Mouse (Mus musculus): ENCODE measurements around the gene Nsg2.
"Not testable (repeated sequence)": the region's sequence is repeated elsewhere in the genome, so short reads cannot be mapped to it uniquely, and the experiment has no call there.

Nsg2 gene

DNA sequence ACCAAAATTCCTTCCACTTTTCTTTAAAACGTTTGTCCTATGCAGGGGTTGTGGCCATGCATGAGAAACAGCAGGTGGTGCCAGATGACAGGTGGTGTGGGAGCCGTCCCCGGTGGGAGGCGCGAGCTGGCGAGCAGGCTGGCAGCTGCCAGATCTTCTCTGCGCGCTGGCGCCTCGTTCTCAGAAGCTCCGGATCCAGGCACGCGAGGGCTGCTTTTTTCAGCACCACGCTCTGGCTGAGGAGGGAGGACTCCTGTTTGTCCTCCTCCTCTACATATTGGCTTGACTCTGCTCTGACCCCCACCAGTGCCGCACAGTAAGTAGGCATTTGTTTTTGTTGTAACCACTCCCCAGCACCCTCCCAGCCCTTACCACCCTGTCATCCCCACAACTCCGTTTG is at the start of gene Nsg2:
TSS of gene Nsg2 (plus strand) at position 183 of the 400 bp plus-strand sequence.
- DNase-seq (ENCODE audit: low spot score) = peak; percentile 52

GRCm38 (mm10) chr11:31960071-31960470 is 40.2 kb upstream of the Nsg2 start:
- DNase-seq (ENCODE audit: low spot score) = no peak

GRCm38 (mm10) chr11:31963993-31964392 is 36.3 kb upstream of the Nsg2 start:
- no peak for DNase-seq (ENCODE audit: low spot score)

DNA sequence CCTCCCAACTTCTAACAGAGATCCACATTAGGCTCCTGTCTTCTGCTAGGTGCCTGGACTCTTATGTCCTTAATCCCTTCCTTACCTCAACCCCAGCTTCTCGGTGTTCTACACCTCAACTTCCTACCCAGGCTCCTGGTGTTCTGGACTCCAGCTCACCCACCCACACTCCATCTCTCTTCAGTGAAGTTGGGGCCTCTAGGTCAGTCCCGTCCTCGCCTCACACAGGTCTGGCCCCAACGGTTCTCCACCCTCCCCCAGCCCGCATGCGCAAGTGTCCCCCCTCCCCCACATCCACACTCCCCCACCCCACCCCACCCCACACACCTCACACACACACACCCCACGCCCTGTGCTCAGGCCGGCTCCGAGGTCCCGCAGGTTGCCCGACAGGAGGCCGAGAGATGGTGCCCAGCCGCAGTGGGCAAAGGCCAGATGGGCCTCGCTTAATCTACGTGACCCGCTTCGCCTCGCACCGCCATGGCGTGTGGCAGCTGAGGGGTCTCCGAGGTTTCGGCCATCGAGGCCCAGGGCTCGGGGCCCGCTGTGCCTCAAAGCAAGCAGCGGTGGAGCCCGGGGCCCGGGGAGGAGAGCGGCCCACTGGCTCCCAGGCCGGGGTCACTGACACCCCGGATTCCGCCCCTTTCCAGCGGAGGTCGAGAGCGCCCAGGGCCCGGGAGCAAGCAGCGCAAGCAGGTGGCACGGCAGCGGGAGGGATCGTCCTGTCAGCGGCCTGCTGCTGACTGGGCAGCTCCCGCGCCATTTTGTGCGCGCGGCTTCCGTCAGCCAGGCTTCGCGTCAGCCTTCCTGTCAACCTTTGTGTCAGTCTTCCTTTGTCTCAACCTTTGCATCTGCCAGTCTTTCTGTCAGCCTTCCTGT is 34.8 kb upstream of the Nsg2 start, which contains the start of gene 4930524B15Rik:
TSS of gene 4930524B15Rik (plus strand) at position 337 of the 879 bp plus-strand sequence.
- DNase-seq (ENCODE audit: low spot score) = peak; percentile 80

DNA sequence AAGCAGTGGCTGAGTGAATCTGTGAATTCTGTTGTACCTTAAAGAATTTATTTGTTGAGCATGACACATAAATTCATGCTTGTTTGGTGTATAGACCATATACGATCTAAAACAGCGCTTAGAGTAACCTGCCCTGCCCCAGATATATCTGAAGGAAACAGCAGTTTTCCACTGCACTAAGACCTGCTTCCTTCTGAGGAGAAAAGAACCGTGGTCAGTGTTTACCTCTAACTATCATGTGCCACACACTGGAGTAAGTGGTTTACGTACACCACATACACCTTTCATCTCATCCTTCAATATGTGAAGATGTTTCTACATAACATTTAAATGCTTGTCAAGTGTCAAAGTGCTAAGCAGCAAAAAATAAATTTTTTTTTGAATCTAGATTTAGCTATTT is 26.1 kb upstream of the Nsg2 start:
- no peak for DNase-seq (ENCODE audit: low spot score)

DNA sequence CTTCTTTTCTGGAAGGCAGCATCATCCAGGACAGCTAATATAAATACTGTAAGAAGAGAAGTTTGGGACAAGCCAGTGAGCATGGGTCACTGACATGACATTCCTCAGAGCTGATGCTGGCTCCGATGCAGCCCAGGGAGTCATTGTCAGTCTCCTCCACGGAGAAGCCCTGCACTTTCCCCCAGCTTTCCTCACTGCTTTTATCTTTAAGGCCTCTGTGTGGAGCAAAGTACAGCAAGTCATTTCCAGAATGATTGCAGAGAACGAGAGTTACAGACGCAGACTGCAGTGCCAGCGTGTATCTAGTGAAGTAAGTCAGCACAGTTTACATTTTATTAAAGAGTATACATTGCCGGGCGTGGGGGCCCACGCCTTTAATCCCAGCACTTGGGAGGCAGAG is 25.4 kb upstream of the Nsg2 start:
- DNase-seq (ENCODE audit: low spot score) = no peak

- DNase-seq (ENCODE audit: low spot score) = no peak
These were observed 24.6 kb upstream of the Nsg2 start for GRCm38 (mm10) chr11:31975678-31976077.

- DNase-seq (ENCODE audit: low spot score) = no peak
These were observed 24.1 kb upstream of the Nsg2 start for GRCm38 (mm10) chr11:31976137-31976536.

GRCm38 (mm10) chr11:31980089-31980488 is 20.2 kb upstream of the Nsg2 start:
- not testable (repeated sequence) for DNase-seq (ENCODE audit: low spot score)

- no peak for DNase-seq (ENCODE audit: low spot score)
These were observed 18.4 kb upstream of the Nsg2 start for GRCm38 (mm10) chr11:31981830-31982229.

GRCm38 (mm10) chr11:31982247-31982943 is 17.9 kb upstream of the Nsg2 start:
- not testable (repeated sequence) for DNase-seq (ENCODE audit: low spot score)

DNA sequence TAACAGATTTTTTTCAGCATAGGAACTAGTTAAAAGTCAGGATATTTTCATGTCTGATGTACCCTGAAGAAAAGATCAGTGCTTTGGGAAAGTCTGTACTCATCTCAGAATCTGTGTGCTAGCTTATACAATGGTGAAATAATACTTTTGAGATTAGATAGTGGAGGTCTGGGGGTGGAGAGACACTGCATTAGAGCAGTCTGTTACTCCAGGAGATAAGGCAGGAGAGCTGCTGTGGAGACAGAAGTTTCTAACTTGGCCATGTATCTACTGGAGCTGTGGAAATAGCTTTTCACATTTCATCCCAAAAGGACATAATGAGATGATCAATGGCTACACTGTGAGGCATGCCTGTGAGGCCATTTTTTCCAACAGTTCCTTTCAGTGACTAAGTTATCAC is 17.0 kb upstream of the Nsg2 start:
- DNase-seq (ENCODE audit: low spot score) = no peak

DNA sequence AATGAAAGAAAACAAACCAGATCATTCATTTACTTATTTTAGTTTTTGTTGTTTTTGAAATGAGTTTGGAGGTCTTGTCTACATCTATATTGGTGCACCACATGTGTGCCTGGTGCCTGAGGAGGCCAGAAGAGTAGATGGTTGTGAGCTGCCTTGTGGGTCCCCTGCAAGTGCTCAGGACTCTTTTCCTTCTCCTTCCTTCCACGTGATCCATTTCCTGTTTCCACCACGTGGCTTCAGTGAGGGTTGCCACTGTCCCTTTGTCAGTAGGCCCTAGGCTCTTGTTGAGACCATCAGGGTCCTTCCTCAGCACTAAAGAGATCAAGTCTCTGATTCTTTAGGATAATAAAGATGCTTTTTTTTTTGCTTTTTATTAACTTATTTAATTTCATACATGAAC is 15.5 kb upstream of the Nsg2 start:
- no peak for DNase-seq (ENCODE audit: low spot score)

DNA sequence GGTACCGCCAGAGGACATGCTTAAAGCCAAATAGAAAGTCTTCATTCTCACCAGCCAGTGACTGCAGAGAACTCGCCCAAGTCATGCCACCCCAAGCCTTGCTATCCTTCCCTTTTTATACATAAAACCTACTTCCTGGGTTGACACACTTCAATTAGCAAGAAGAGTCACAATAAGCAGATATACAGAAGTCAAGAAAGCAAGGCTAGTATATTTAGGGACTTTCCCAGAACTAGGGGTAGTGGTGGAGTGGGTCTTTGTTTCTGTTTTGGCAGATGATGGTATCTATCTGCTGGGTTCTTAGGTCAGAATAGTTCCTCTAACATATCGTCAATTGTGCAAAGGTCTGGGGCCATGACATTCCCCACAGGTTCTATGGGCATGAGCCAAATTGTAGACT is 7.7 kb upstream of the Nsg2 start:
- DNase-seq (ENCODE audit: low spot score) = no peak

DNA sequence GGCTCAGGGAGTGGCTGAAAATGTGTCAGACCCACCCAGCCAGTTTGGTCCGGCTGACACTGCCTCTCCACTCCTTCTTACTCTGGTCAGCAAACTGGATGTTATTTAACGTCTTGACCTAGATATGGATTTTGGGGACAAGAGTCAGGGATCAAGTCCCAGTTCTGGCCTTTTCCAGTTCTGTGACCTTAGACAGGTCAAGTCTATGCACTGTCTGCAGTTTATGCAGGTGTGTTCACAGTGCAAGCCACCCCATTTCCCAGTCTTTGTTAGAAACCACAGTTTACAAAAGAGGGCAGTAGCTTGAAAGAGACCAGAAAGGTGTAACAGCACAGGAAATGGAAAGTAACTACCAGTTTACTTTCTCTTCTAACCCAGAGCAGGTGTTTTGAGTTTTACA is 547 bp upstream of the Nsg2 start:
- no peak for DNase-seq (ENCODE audit: low spot score)

GRCm38 (mm10) chr11:32001181-32001910 is 1.1 kb downstream of the Nsg2 start:
- no peak for DNase-seq (ENCODE audit: low spot score)

DNA sequence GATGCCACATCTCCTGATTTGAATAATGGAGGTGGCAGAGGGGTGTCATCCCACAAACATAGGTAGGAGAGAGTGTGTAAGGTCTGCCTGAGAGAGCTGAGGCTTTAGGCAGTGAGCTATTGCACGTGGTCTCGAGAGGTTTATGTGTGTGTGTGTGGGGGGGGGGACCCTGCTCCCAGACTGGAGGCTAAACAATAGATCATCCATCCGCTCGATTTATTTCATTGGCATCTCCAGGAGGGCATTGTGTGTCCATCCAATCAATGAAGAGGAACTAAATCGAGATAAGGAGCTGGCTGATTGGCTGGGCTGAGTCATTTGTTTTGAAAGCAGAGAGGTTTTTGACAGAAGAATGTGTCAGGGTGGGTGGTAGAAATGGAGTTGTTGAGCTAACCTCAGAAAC is 2.4 kb downstream of the Nsg2 start:
- DNase-seq (ENCODE audit: low spot score) = no peak

GRCm38 (mm10) chr11:32008049-32008448 is 7.8 kb downstream of the Nsg2 start:
- DNase-seq (ENCODE audit: low spot score) = peak; percentile 6

GRCm38 (mm10) chr11:32008852-32009251 is 8.6 kb downstream of the Nsg2 start:
- DNase-seq (ENCODE audit: low spot score) = no peak

DNA sequence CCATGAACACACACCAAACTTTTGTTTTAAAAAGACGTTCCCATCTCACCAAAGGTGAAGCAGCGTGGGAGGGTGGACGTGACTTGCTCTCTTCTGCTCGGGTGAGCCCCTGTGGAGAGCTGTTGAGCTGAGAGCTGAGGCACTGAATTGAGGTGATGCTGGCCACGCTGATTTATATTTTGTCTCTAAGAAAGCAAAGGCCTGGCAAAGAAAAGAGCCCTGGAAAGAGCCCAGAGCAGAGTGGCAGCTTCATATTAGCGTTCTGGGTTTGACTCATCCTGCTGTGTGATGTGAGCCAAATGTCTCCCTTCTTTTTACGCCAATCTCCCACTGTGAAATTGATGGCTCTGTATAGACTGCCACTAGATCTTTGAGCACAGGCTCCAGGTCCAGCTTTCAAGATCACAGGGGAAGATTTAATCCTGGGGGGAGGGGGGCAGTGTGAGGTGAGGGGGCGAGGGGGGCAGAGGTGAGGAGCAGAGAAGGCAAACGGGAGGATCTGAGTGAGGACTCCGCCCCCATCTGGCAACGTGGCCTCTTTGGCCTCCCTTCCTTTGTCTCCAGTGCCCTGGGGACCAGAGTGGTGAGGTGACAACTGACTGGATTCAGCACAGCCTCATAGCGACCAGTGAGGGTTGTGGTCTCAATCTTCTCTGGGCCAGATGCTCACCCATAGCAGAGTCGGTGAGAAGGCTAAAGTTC is 9.8 kb downstream of the Nsg2 start:
- peak; percentile 36 for DNase-seq (ENCODE audit: low spot score)

DNA sequence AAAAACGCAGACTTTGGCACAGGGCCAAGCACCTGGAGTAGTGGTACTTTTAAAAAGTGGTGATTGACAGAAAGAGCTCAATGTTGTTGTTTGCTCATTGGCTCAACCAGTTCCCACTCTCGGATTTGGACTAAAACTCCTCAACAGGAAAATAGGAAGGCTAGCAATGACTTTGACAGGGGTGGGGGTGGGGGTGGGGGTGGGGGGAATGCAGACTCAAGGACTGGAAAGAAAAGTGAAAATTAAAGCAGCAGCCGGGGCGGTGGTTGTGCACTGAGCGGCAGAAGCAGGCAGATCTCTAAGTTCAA is 10.4 kb downstream of the Nsg2 start:
- no peak for DNase-seq (ENCODE audit: low spot score)

Measured in testis, postnatal 14 days (tissue).